Mouse (Mus musculus): Measurements from ENCODE around the gene Mcu.

DNA sequence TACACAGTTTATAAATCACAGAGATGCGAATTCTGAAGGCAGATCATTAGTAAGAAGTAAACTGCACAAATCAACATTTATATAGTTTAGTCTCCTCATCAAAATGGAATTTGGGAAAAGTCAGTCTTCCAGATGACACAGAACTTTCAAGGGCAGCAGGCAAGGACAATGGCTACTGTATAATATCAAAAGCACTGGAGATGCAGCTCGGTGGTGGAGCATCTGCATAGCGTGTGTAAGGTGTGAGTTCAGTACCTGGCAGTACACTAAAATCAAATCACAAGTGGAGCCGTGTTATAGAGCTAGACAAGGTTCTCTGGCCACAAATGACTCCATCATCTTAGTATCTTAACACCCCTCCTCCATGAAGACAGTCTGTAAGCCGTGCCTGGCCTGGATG lies 58.3 kb downstream of the Mcu start:
- TF ChIP-seq CTCF (conservative IDR thresholded peaks at IDR 0.05; ENCODE audit: low read length) (no peak), POU5F1 (IDR thresholded peaks at IDR 0.05; ENCODE audit: borderline replicate concordance, low read length) (no peak)

Data from E14TG2a.4 (cell line).